Mouse (Mus musculus) CH12.LX (cell line): ENCODE measurements around the gene Skor1. TPM values are rescaled to one million over a fixed set of nuclear protein-coding genes. Genes with fewer than 3 reads are reported as not detected.

ENCODE experiments used
- DNase-seq: peaks from one replicate; pipeline ENCODE4 v3.0.0-alpha.2; 2013; ENCODE audit errors: extremely low read depth
- H3K27ac ChIP-seq: 2 replicates; pipeline ENCODE4 v1.5.1; 2012; ENCODE audit warnings: low read depth, mild to moderate bottlenecking, control low read depth, moderate library complexity; ENCODE audit not compliant: insufficient read depth
- H3K27me3 ChIP-seq: replicated peaks from 2 replicates; pipeline ENCODE3; 2012; ENCODE audit warnings: inconsistent platforms
- H3K36me3 ChIP-seq, 2 experiments: replicated peaks in 1 of 2; 2 replicates each; pipeline versions ENCODE3 to v1.6.1; 2012; ENCODE audit warnings: inconsistent platforms in 1 of 2, low read length in 1 of 2, mild to moderate bottlenecking in 1 of 2, mixed read lengths in 1 of 2, moderate library complexity in 1 of 2; ENCODE audit not compliant: control insufficient read depth in 1 of 2, insufficient read depth in 1 of 2
- H3K4me1 ChIP-seq, 2 experiments: 2 replicates each; pipeline ENCODE4 v1.6.1; 2012; ENCODE audit warnings: inconsistent platforms in 1 of 2, moderate library complexity in 1 of 2; ENCODE audit not compliant: insufficient read depth in 2 of 2, control insufficient read depth in 1 of 2
- H3K4me2 ChIP-seq: 2 replicates; pipeline ENCODE4 v1.6.1; 2012; ENCODE audit warnings: low read depth, mild to moderate bottlenecking, control low read depth; ENCODE audit not compliant: poor library complexity, insufficient read depth, severe bottlenecking
- H3K4me3 ChIP-seq, 3 experiments: fragments of 150-350 bp in 1 of 3; sonication (generic) in 1 of 3; replicated peaks in 1 of 3; 2 replicates each; pipeline versions ENCODE3 to v1.5.1; 2011 to 2012; ENCODE audit warnings: low read depth in 2 of 3, low read length in 2 of 3, mild to moderate bottlenecking in 2 of 3, moderate library complexity in 2 of 3, control low read depth in 1 of 3, improper control_type of control experiment in 1 of 3, inconsistent platforms in 1 of 3, mixed read lengths in 1 of 3; ENCODE audit not compliant: poor library complexity in 1 of 3
- H3K79me2 ChIP-seq: replicated peaks from 2 replicates; pipeline ENCODE4 v1.6.1; 2012; ENCODE audit warnings: mild to moderate bottlenecking, moderate library complexity; ENCODE audit not compliant: control insufficient read depth, poor library complexity, insufficient read depth, severe bottlenecking; ENCODE audit errors: extremely low read depth
- H3K9ac ChIP-seq: 2 replicates; pipeline ENCODE4 v1.6.1; 2012; ENCODE audit warnings: low read depth, mild to moderate bottlenecking, control low read depth, moderate library complexity; ENCODE audit not compliant: insufficient read depth
- H3K9me3 ChIP-seq: replicated peaks from 2 replicates; pipeline ENCODE3; 2012; ENCODE audit warnings: low read length, inconsistent platforms, mixed read lengths
- CHD1 ChIP-seq: IDR thresholded peaks from 2 replicates; pipeline ENCODE4 v1.6.1; 2012; ENCODE audit warnings: low read depth, low read length, improper control_type of control experiment, inconsistent platforms
- CHD2 ChIP-seq: IDR thresholded peaks from 2 replicates; pipeline ENCODE4 v1.6.1; 2011; ENCODE audit warnings: low read length, improper control_type of control experiment
- CTCF ChIP-seq, 2 experiments: IDR thresholded peaks in 1 of 2; conservative IDR thresholded peaks in 1 of 2; 2 replicates each; pipeline ENCODE4 v1.5.1; 2011 to 2012; ENCODE audit warnings: low read depth in 2 of 2, low read length in 2 of 2, improper control_type of control experiment in 1 of 2, inconsistent platforms in 1 of 2, mild to moderate bottlenecking in 1 of 2, moderate library complexity in 1 of 2
- E2F4 ChIP-seq: IDR thresholded peaks from 2 replicates; pipeline ENCODE4 v1.6.1; 2011; ENCODE audit warnings: low read depth, low read length, improper control_type of control experiment; ENCODE audit not compliant: insufficient replicate concordance
- HCFC1 ChIP-seq: IDR thresholded peaks from 2 replicates; pipeline ENCODE4 v1.6.1; 2012; ENCODE audit warnings: low read depth, mild to moderate bottlenecking, inconsistent platforms, low read length, improper control_type of control experiment
- IRF4 ChIP-seq: IDR thresholded peaks from 2 replicates; pipeline ENCODE4 v1.6.1; 2014; ENCODE audit warnings: low read depth, mild to moderate bottlenecking, inconsistent platforms, low read length, improper control_type of control experiment
- JUN ChIP-seq: IDR thresholded peaks from 2 replicates; pipeline ENCODE4 v1.6.1; 2011; ENCODE audit warnings: low read depth, mild to moderate bottlenecking, low read length, improper control_type of control experiment, moderate library complexity; ENCODE audit not compliant: insufficient read depth
- JUND ChIP-seq: conservative IDR thresholded peaks from 2 replicates; pipeline ENCODE4 v1.6.1; 2011; ENCODE audit warnings: low read depth, low read length, improper control_type of control experiment
- MAFK ChIP-seq: IDR thresholded peaks from 2 replicates; pipeline ENCODE4 v1.6.1; 2011; ENCODE audit warnings: low read length, improper control_type of control experiment; ENCODE audit not compliant: insufficient replicate concordance
- MEF2A ChIP-seq: IDR thresholded peaks from 2 replicates; pipeline ENCODE4 v1.6.1; 2014; ENCODE audit warnings: low read depth, mild to moderate bottlenecking, inconsistent platforms, low read length, improper control_type of control experiment, borderline replicate concordance
- MXI1 ChIP-seq: IDR thresholded peaks from 2 replicates; pipeline ENCODE4 v1.6.1; 2011; ENCODE audit warnings: mild to moderate bottlenecking, low read depth, low read length, improper control_type of control experiment
- NELFE ChIP-seq: IDR thresholded peaks from 2 replicates; pipeline ENCODE4 v1.6.1; 2011; ENCODE audit warnings: low read depth, low read length, improper control_type of control experiment
- PAX5 ChIP-seq: IDR thresholded peaks from 2 replicates; pipeline ENCODE4 v1.6.1; 2012; ENCODE audit warnings: low read length, inconsistent platforms, mixed read lengths
- POLR2A ChIP-seq: IDR thresholded peaks from 2 replicates; pipeline ENCODE4 v1.6.1; 2011; ENCODE audit warnings: low read depth, mild to moderate bottlenecking, improper control_type of control experiment, low read length
- RCOR1 ChIP-seq: conservative IDR thresholded peaks from 2 replicates; pipeline ENCODE4 v1.6.1; 2012; ENCODE audit warnings: low read depth, mild to moderate bottlenecking, inconsistent platforms, low read length, improper control_type of control experiment
- SIN3A ChIP-seq: IDR thresholded peaks from 2 replicates; pipeline ENCODE4 v1.6.1; 2012; ENCODE audit warnings: low read length, improper control_type of control experiment, inconsistent platforms
- TBP ChIP-seq: conservative IDR thresholded peaks from 2 replicates; pipeline ENCODE4 v1.6.1; 2011; ENCODE audit warnings: low read depth, low read length, improper control_type of control experiment
- TCF12 ChIP-seq: IDR thresholded peaks from 2 replicates; pipeline ENCODE4 v1.6.1; 2014; ENCODE audit warnings: low read depth, mild to moderate bottlenecking, inconsistent platforms, low read length, improper control_type of control experiment
- UBTF ChIP-seq: IDR thresholded peaks from 2 replicates; pipeline ENCODE4 v1.6.1; 2012; ENCODE audit warnings: low read depth, mild to moderate bottlenecking, inconsistent platforms, low read length, improper control_type of control experiment, moderate library complexity
- USF1 ChIP-seq: IDR thresholded peaks from 2 replicates; pipeline ENCODE4 v1.6.1; 2014; ENCODE audit warnings: low read depth, mild to moderate bottlenecking, inconsistent platforms, low read length, improper control_type of control experiment
- USF2 ChIP-seq: conservative IDR thresholded peaks from 2 replicates; pipeline ENCODE4 v1.6.1; 2011; ENCODE audit warnings: low read depth, low read length, improper control_type of control experiment
- ZC3H11A ChIP-seq: IDR thresholded peaks from 2 replicates; pipeline ENCODE4 v1.6.1; 2012; ENCODE audit warnings: low read depth, mild to moderate bottlenecking, inconsistent platforms, low read length, improper control_type of control experiment
- dilution Hi-C: fragments of 300-500 bp; cut with MboI; formaldehyde crosslinking; loops from 2 replicates; pipeline ENCODE4 v1.14.3; 2020; ENCODE audit warnings: low sequenced_read_pairs; ENCODE audit not compliant: extremely low pct_unique_long_range_greater_than_20kb, extremely low pct_ligation_motif_present
- in situ Hi-C: fragments of 300-500 bp; cut with MboI; formaldehyde crosslinking; loops from 3 replicates; pipeline ENCODE4 v1.14.3; 2019; ENCODE audit warnings: low sequenced_read_pairs, low pct_ligation_motif_present, low pct_unique_long_range_greater_than_20kb, mixed read lengths
- polyA plus RNA-seq: library from polyadenylated mRNA; unstranded; fragments of >175 nt; gene quantifications from 2 replicates; pipeline ENCODE4 v1.2.1, GENCODE M21; 2012; ENCODE audit warnings: low read depth; ENCODE audit not compliant: insufficient read length
- total RNA-seq, 2 experiments: library from RNA; depleted of rRNA; stranded (reverse); fragments of 300-350 nt in 1 of 2; fragments of >200 nt in 1 of 2; gene quantifications; 2 replicates each; pipeline ENCODE4 v1.2.3; 2012 to 2014

Skor1 gene
- total and polyA plus RNA-seq, 3 experiments = not detected

GRCm38 (mm10) chr9:63151072-63151870 lies 2.5 kb upstream of the Skor1 start:
- no peaks in the 10 kb centered on the region for H3K79me2 ChIP-seq
- in situ Hi-C loops (no loop called here), dilution Hi-C loops (no loop called here)
- H3K36me3 ChIP-seq = no peaks in the 10 kb centered on the region
- DNase-seq = no peak
- no peak overlapping the region for H3K4me2 ChIP-seq
- no peak overlapping the region for H3K27ac ChIP-seq
- peaks cover 43% of the 10 kb centered on the region for H3K9me3 ChIP-seq
- H3K4me1 ChIP-seq = no peaks in the 10 kb centered on the region
- H3K27me3 ChIP-seq = peaks cover 2% of the 10 kb centered on the region
- no peak overlapping the region for H3K9ac ChIP-seq
- no peak overlapping the region for H3K4me3 ChIP-seq
- TF ChIP-seq E2F4 (no peak), PAX5 (no peak), JUN (no peak), MEF2A (no peak), CHD1 (no peak), CTCF (conservative IDR thresholded peaks at IDR 0.05 in 1 of 2, IDR thresholded peaks at IDR 0.05 in 1 of 2; ENCODE audit: low read depth in 2 of 2, low read length in 2 of 2) (no peak), NELFE (no peak)

- Histone ChIP-seq H3K9me3 (peaks cover 53% of the 10 kb centered on the region), H3K4me2 (no peak overlapping the region), H3K4me3 (no peak overlapping the region), H3K4me1 (no peaks in the 10 kb centered on the region), H3K27ac (no peak overlapping the region), H3K36me3 (no peaks in the 10 kb centered on the region)
- no peak for DNase-seq
- TF ChIP-seq TCF12 (no peak), POLR2A (no peak), MXI1 (no peak), USF2 (no peak), PAX5 (no peak), RCOR1 (no peak), ZC3H11A (no peak), IRF4 (no peak), TBP (no peak), MAFK (no peak), CHD2 (no peak), SIN3A (no peak), UBTF (no peak), MEF2A (no peak), USF1 (no peak), JUND (no peak), HCFC1 (no peak)
- TF ChIP-seq, all 38 proteins: peak for 0
- dilution Hi-C loops = no loop called here
- H3K9ac ChIP-seq = no peak overlapping the region
- in situ Hi-C loops = no loop called here
- no peaks in the 10 kb centered on the region for H3K79me2 ChIP-seq
- H3K27me3 ChIP-seq = peaks cover 2% of the 10 kb centered on the region
Observed at GRCm38 (mm10) chr9:63150086-63150800, 1.5 kb upstream of the Skor1 start.
